Mouse (Mus musculus) heart, adult 2 months (tissue): Measurements from ENCODE around the gene 1700074P13Rik.

ENCODE experiments used
- CTCF ChIP-seq: fragments of 200-600 bp; IDR thresholded peaks from 2 replicates; pipeline ENCODE4 v1.8.1; 2022; ENCODE audit warnings: antibody characterized with exemption, mild to moderate bottlenecking, moderate library complexity
- POLR2A ChIP-seq: fragments of 200-500 bp; IDR thresholded peaks from 2 replicates; pipeline ENCODE4 v1.6.1; 2011; ENCODE audit warnings: mild to moderate bottlenecking, low read depth, low read length, control low read depth; ENCODE audit not compliant: insufficient read depth

- no peak for TF ChIP-seq POLR2A
- TF ChIP-seq CTCF, result no peak
Observed at GRCm38 (mm10) chr6:40953716-40954115, 13.4 kb upstream of the 1700074P13Rik start.
